Mouse (Mus musculus) erythroblast, embryonic 14.5 days (primary cell): ENCODE data around the gene Gm10778. TPM values are rescaled to one million over a fixed set of nuclear protein-coding genes. Genes with fewer than 3 reads are reported as not detected.
"Not testable (repeated sequence)": the region's sequence is repeated elsewhere in the genome, so short reads cannot be mapped to it uniquely, and the experiment has no call there.

Experiments
- H3K27me3 ChIP-seq: 2 replicates; pipeline ENCODE4 v1.6.1; 2012; ENCODE audit warnings: inconsistent platforms; ENCODE audit not compliant: control insufficient read depth
- H3K36me3 ChIP-seq: 2 replicates; pipeline ENCODE4 v1.6.1; 2012; ENCODE audit warnings: mild to moderate bottlenecking, inconsistent platforms; ENCODE audit not compliant: control insufficient read depth
- H3K4me1 ChIP-seq: 2 replicates; pipeline ENCODE4 v1.6.1; 2012; ENCODE audit warnings: inconsistent platforms; ENCODE audit not compliant: control insufficient read depth
- H3K4me3 ChIP-seq: replicated peaks from 2 replicates; pipeline ENCODE3; 2012; ENCODE audit warnings: moderate library complexity, mild to moderate bottlenecking, inconsistent platforms
- H3K9me3 ChIP-seq: 2 replicates; pipeline ENCODE4 v1.6.1; 2012; ENCODE audit warnings: low read length, inconsistent platforms, mixed read lengths; ENCODE audit not compliant: control insufficient read depth
- GATA1 ChIP-seq: IDR thresholded peaks from 2 replicates; pipeline ENCODE4 v1.6.1; 2012; ENCODE audit warnings: low read length, inconsistent platforms, mixed read lengths
- TAL1 ChIP-seq: IDR thresholded peaks from 3 replicates; pipeline ENCODE4 v1.6.1; 2012; ENCODE audit warnings: low read length, inconsistent platforms, mixed read lengths
- polyA plus RNA-seq: library from polyadenylated mRNA; stranded (reverse); fragments of >175 nt; gene quantifications from 2 replicates; pipeline ENCODE4 v1.2.3, GENCODE M21; 2012

The Gm10778 gene
- 0.01 TPM in 2 replicates for polyA plus RNA-seq

- H3K9me3 ChIP-seq, H3K27me3 ChIP-seq: not testable (repeated sequence)
- H3K36me3 ChIP-seq, result peaks cover 12% of the 10 kb centered on the region
- H3K4me1 ChIP-seq, result peaks cover 29% of the 10 kb centered on the region
- H3K4me3 ChIP-seq, result peak within 1 kb of the TSS; percentile 65
These were observed at the start of gene Gm10778 for GRCm38 (mm10) chr10:81648803-81649775. Gm10778 (plus strand) TSS chr10:81649059.

- peaks cover 43% of the 10 kb centered on the region for H3K4me1 ChIP-seq
- H3K9me3 ChIP-seq, result no peaks in the 10 kb centered on the region
- no peaks in the 10 kb centered on the region for H3K36me3 ChIP-seq
- H3K27me3 ChIP-seq, result peaks cover 47% of the 10 kb centered on the region
- H3K4me3 ChIP-seq, result no peak overlapping the region
- no peak for TF ChIP-seq TAL1
- TF ChIP-seq GATA1, result no peak
These were observed 49.2 kb upstream of the Gm10778 start for GRCm38 (mm10) chr10:81599630-81600029.

GRCm38 (mm10) chr10:81600096-81600495 lies 48.8 kb upstream of the Gm10778 start:
- no peak for TF ChIP-seq GATA1
- no peak for TF ChIP-seq TAL1
- peaks cover 48% of the 10 kb centered on the region for H3K4me1 ChIP-seq
- H3K4me3 ChIP-seq, result no peak overlapping the region
- H3K9me3 ChIP-seq, result no peaks in the 10 kb centered on the region
- H3K36me3 ChIP-seq, result no peaks in the 10 kb centered on the region
- peaks cover 43% of the 10 kb centered on the region for H3K27me3 ChIP-seq

- TF ChIP-seq TAL1 (no peak), GATA1 (no peak)
- Histone ChIP-seq H3K27me3 (peaks cover 36% of the 10 kb centered on the region), H3K4me3 (peak within 1 kb of the TSS; percentile 64), H3K4me1 (peaks cover 54% of the 10 kb centered on the region), H3K36me3 (no peaks in the 10 kb centered on the region), H3K9me3 (no peaks in the 10 kb centered on the region)
These were observed 48.1 kb upstream of the Gm10778 start, which contains the start of gene Tle6 for GRCm38 (mm10) chr10:81600738-81601203. Tle6 (minus strand) TSS chr10:81601073.

- Histone ChIP-seq H3K27me3 (peaks cover 29% of the 10 kb centered on the region), H3K4me3 (peak overlapping the region; percentile 64), H3K36me3 (no peaks in the 10 kb centered on the region), H3K4me1 (peaks cover 59% of the 10 kb centered on the region), H3K9me3 (no peaks in the 10 kb centered on the region)
- TF ChIP-seq GATA1 (no peak), TAL1 (no peak)
These were observed 47.4 kb upstream of the Gm10778 start for GRCm38 (mm10) chr10:81601396-81601905.

GRCm38 (mm10) chr10:81602741-81603151 lies 46.1 kb upstream of the Gm10778 start:
- H3K9me3 ChIP-seq, result no peaks in the 10 kb centered on the region
- peaks cover 17% of the 10 kb centered on the region for H3K27me3 ChIP-seq
- peaks cover 2% of the 10 kb centered on the region for H3K36me3 ChIP-seq
- H3K4me3 ChIP-seq, result no peak overlapping the region
- peaks cover 62% of the 10 kb centered on the region for H3K4me1 ChIP-seq
- TF ChIP-seq TAL1 (no peak), GATA1 (no peak)

- Histone ChIP-seq H3K4me1 (peaks cover 62% of the 10 kb centered on the region), H3K9me3 (no peaks in the 10 kb centered on the region)
- TF ChIP-seq TAL1 (no peak), GATA1 (no peak)
These were observed 44.6 kb upstream of the Gm10778 start for GRCm38 (mm10) chr10:81604019-81604967.

GRCm38 (mm10) chr10:81604968-81605665 lies 43.7 kb upstream of the Gm10778 start:
- TF ChIP-seq TAL1, result no peak
- no peak for TF ChIP-seq GATA1
- no peaks in the 10 kb centered on the region for H3K9me3 ChIP-seq
- peaks cover 20% of the 10 kb centered on the region for H3K36me3 ChIP-seq
- no peaks in the 10 kb centered on the region for H3K27me3 ChIP-seq
- peaks cover 57% of the 10 kb centered on the region for H3K4me1 ChIP-seq
- peak overlapping the region; percentile 68 for H3K4me3 ChIP-seq

More at GRCm38 (mm10) chr10:81604019-81604967, 44.6 kb upstream of the Gm10778 start:
- Histone ChIP-seq H3K36me3 (peaks cover 18% of the 10 kb centered on the region), H3K4me3 (peak overlapping the region; percentile 68), H3K27me3 (peaks cover 5% of the 10 kb centered on the region)
